Mouse (Mus musculus): ENCODE results near the gene Sprr2j-ps. TPM values are rescaled to one million over a fixed set of nuclear protein-coding genes. Genes with fewer than 3 reads are reported as not detected.

The Sprr2j-ps gene
- total RNA-seq (2014; rRNA removed; ENCODE audit: low replicate concordance) = not detected in 2 replicates
- polyA plus RNA-seq (2015; fragmentation: Nextera tagmentation; extraction: Ambion mirVana) = not detected in 2 replicates

- no peak for DNase-seq (ENCODE audit: low spot score)
- H3K4me2 ChIP-seq (ENCODE audit: low read depth, low read length) = no peak within 1 kb of the TSS
- no peaks in the 10 kb centered on the region for H3K9me3 ChIP-seq (replicated peaks; ENCODE audit: control insufficient read depth, low read length)
- ATAC-seq (ENCODE audit: insufficient read depth, low read depth) = no peak
- H3K36me3 ChIP-seq (replicated peaks; ENCODE audit: control insufficient read depth, insufficient read depth, low read length) = no peaks in the 10 kb centered on the region
- H3K9ac ChIP-seq (replicated peaks; ENCODE audit: low read depth, low read length) = no peak within 1 kb of the TSS
- no peaks in the 10 kb centered on the region for H3K4me1 ChIP-seq (ENCODE audit: control insufficient read depth, insufficient read depth)
- WGBS = 80% methylated on average over 2 of the region's 2 CpGs
- H3K27ac ChIP-seq (ENCODE audit: low read depth) = no peak within 1 kb of the TSS
- TF ChIP-seq CTCF (IDR thresholded peaks at IDR 0.05; ENCODE audit: low read depth) (no peak), EP300 (IDR thresholded peaks at IDR 0.05; ENCODE audit: low read depth) (no peak)
- H3K27me3 ChIP-seq (ENCODE audit: control insufficient read depth, insufficient read depth, low read length) = no peaks in the 10 kb centered on the region
- no peak within 1 kb of the TSS for H3K4me3 ChIP-seq (ENCODE audit: low read depth, low read length)
Observed at GRCm38 (mm10) chr3:92417782-92418181, at the start of gene Sprr2j-ps. Sprr2j-ps (plus strand) TSS chr3:92418082.

- H3K27me3 ChIP-seq (ENCODE audit: control insufficient read depth, insufficient read depth, low read length) = no peaks in the 10 kb centered on the region
- H3K4me3 ChIP-seq (ENCODE audit: low read depth, low read length) = no peak overlapping the region
- no peak for TF ChIP-seq CTCF (IDR thresholded peaks at IDR 0.05; ENCODE audit: low read depth)
- no peak for TF ChIP-seq EP300 (IDR thresholded peaks at IDR 0.05; ENCODE audit: low read depth)
- no peaks in the 10 kb centered on the region for H3K36me3 ChIP-seq (replicated peaks; ENCODE audit: control insufficient read depth, insufficient read depth, low read length)
- 63% methylated on average over 2 of the region's 2 CpGs for WGBS
- no peak overlapping the region for H3K9ac ChIP-seq (replicated peaks; ENCODE audit: low read depth, low read length)
- H3K27ac ChIP-seq (ENCODE audit: low read depth) = no peak overlapping the region
- H3K4me1 ChIP-seq (ENCODE audit: control insufficient read depth, insufficient read depth) = no peaks in the 10 kb centered on the region
- ATAC-seq (ENCODE audit: insufficient read depth, low read depth) (no peak), DNase-seq (ENCODE audit: low spot score) (no peak)
- no peaks in the 10 kb centered on the region for H3K9me3 ChIP-seq (replicated peaks; ENCODE audit: control insufficient read depth, low read length)
- no peak overlapping the region for H3K4me2 ChIP-seq (ENCODE audit: low read depth, low read length)
Observed at GRCm38 (mm10) chr3:92373613-92374012, 44.3 kb upstream of the Sprr2j-ps start.

GRCm38 (mm10) chr3:92385385-92385784 lies 32.5 kb upstream of the Sprr2j-ps start, which contains the start of gene Sprr2h:
Sprr2h (plus strand) TSS chr3:92385685.
- WGBS = 63% methylated on average over 1 of the region's 1 CpGs
- H3K9ac ChIP-seq (replicated peaks; ENCODE audit: low read depth, low read length) = no peak within 1 kb of the TSS
- no peaks in the 10 kb centered on the region for H3K4me1 ChIP-seq (ENCODE audit: control insufficient read depth, insufficient read depth)
- H3K27me3 ChIP-seq (ENCODE audit: control insufficient read depth, insufficient read depth, low read length) = no peaks in the 10 kb centered on the region
- no peak within 1 kb of the TSS for H3K4me3 ChIP-seq (ENCODE audit: low read depth, low read length)
- H3K27ac ChIP-seq (ENCODE audit: low read depth) = no peak within 1 kb of the TSS
- TF ChIP-seq EP300 (IDR thresholded peaks at IDR 0.05; ENCODE audit: low read depth) (no peak), CTCF (IDR thresholded peaks at IDR 0.05; ENCODE audit: low read depth) (no peak)
- no peaks in the 10 kb centered on the region for H3K9me3 ChIP-seq (replicated peaks; ENCODE audit: control insufficient read depth, low read length)
- ATAC-seq (ENCODE audit: insufficient read depth, low read depth) = no peak
- no peaks in the 10 kb centered on the region for H3K36me3 ChIP-seq (replicated peaks; ENCODE audit: control insufficient read depth, insufficient read depth, low read length)
- H3K4me2 ChIP-seq (ENCODE audit: low read depth, low read length) = no peak within 1 kb of the TSS
- no peak for DNase-seq (ENCODE audit: low spot score)

GRCm38 (mm10) chr3:92394301-92394700 lies 23.6 kb upstream of the Sprr2j-ps start:
- WGBS = 27% methylated on average over 1 of the region's 1 CpGs
- Histone ChIP-seq H3K27ac (ENCODE audit: low read depth) (no peak overlapping the region), H3K4me1 (ENCODE audit: control insufficient read depth, insufficient read depth) (no peaks in the 10 kb centered on the region), H3K36me3 (replicated peaks; ENCODE audit: control insufficient read depth, insufficient read depth, low read length) (no peaks in the 10 kb centered on the region), H3K9me3 (replicated peaks; ENCODE audit: control insufficient read depth, low read length) (no peaks in the 10 kb centered on the region), H3K27me3 (ENCODE audit: control insufficient read depth, insufficient read depth, low read length) (no peaks in the 10 kb centered on the region), H3K4me2 (ENCODE audit: low read depth, low read length) (no peak overlapping the region), H3K4me3 (ENCODE audit: low read depth, low read length) (no peak overlapping the region), H3K9ac (replicated peaks; ENCODE audit: low read depth, low read length) (no peak overlapping the region)
- peak; percentile 23; the same call in 1 of the 2 replicates for TF ChIP-seq CTCF (IDR thresholded peaks at IDR 0.05; ENCODE audit: low read depth)
- TF ChIP-seq EP300 (IDR thresholded peaks at IDR 0.05; ENCODE audit: low read depth) = no peak
- ATAC-seq (ENCODE audit: insufficient read depth, low read depth) (no peak), DNase-seq (ENCODE audit: low spot score) (no peak)

GRCm38 (mm10) chr3:92407691-92408090 lies 10.2 kb upstream of the Sprr2j-ps start, which contains the start of gene Sprr2i:
Sprr2i (plus strand) TSS chr3:92407991.
- no peak within 1 kb of the TSS for H3K4me3 ChIP-seq (ENCODE audit: low read depth, low read length)
- no peak within 1 kb of the TSS for H3K9ac ChIP-seq (replicated peaks; ENCODE audit: low read depth, low read length)
- H3K36me3 ChIP-seq (replicated peaks; ENCODE audit: control insufficient read depth, insufficient read depth, low read length) = no peaks in the 10 kb centered on the region
- no peak within 1 kb of the TSS for H3K4me2 ChIP-seq (ENCODE audit: low read depth, low read length)
- 71% methylated on average over 2 of the region's 2 CpGs for WGBS
- H3K9me3 ChIP-seq (replicated peaks; ENCODE audit: control insufficient read depth, low read length) = no peaks in the 10 kb centered on the region
- no peak within 1 kb of the TSS for H3K27ac ChIP-seq (ENCODE audit: low read depth)
- TF ChIP-seq CTCF (IDR thresholded peaks at IDR 0.05; ENCODE audit: low read depth) = no peak
- no peak for TF ChIP-seq EP300 (IDR thresholded peaks at IDR 0.05; ENCODE audit: low read depth)
- ATAC-seq (ENCODE audit: insufficient read depth, low read depth) = no peak
- no peaks in the 10 kb centered on the region for H3K27me3 ChIP-seq (ENCODE audit: control insufficient read depth, insufficient read depth, low read length)
- no peaks in the 10 kb centered on the region for H3K4me1 ChIP-seq (ENCODE audit: control insufficient read depth, insufficient read depth)
- no peak for DNase-seq (ENCODE audit: low spot score)

- Histone ChIP-seq H3K27ac (ENCODE audit: low read depth) (no peak within 1 kb of the TSS), H3K36me3 (replicated peaks; ENCODE audit: control insufficient read depth, insufficient read depth, low read length) (no peaks in the 10 kb centered on the region), H3K9ac (replicated peaks; ENCODE audit: low read depth, low read length) (no peak within 1 kb of the TSS), H3K4me3 (ENCODE audit: low read depth, low read length) (no peak within 1 kb of the TSS), H3K4me2 (ENCODE audit: low read depth, low read length) (no peak within 1 kb of the TSS), H3K9me3 (replicated peaks; ENCODE audit: control insufficient read depth, low read length) (no peaks in the 10 kb centered on the region), H3K27me3 (ENCODE audit: control insufficient read depth, insufficient read depth, low read length) (no peaks in the 10 kb centered on the region), H3K4me1 (ENCODE audit: control insufficient read depth, insufficient read depth) (no peaks in the 10 kb centered on the region)
- WGBS = 81% methylated on average over 6 of the region's 6 CpGs
- no peak for ATAC-seq (ENCODE audit: insufficient read depth, low read depth)
- no peak for DNase-seq (ENCODE audit: low spot score)
- TF ChIP-seq EP300 (IDR thresholded peaks at IDR 0.05; ENCODE audit: low read depth) (no peak), CTCF (IDR thresholded peaks at IDR 0.05; ENCODE audit: low read depth) (no peak)
Observed at GRCm38 (mm10) chr3:92429323-92429722, 11.4 kb downstream of the Sprr2j-ps start, which contains the start of gene Gm9774. Gm9774 (minus strand) TSS chr3:92429423.
